Mouse (Mus musculus) liver, embryonic 16.5 days (tissue): Measurements from ENCODE around the gene Wwc2. TPM values are rescaled to one million over a fixed set of nuclear protein-coding genes. Genes with fewer than 3 reads are reported as not detected.

Experiments used
- ATAC-seq: fragments of 200-750 bp; cut with Nextera tagmentation; 2 replicates; pipeline ENCODE4 v1.8.0; 2017; ENCODE audit warnings: low read depth, mild to moderate bottlenecking, moderate number of reproducible peaks, moderate library complexity
- H3K27ac ChIP-seq: fragments of 300-500 bp; sonication (generic); 2 replicates; pipeline ENCODE4 v1.5.1; 2014; ENCODE audit warnings: mild to moderate bottlenecking, low read length
- H3K27me3 ChIP-seq: fragments of 300-500 bp; sonication (generic); 2 replicates; pipeline ENCODE4 v1.6.1; 2014; ENCODE audit warnings: low read depth, low read length, mixed read lengths; ENCODE audit not compliant: control insufficient read depth, insufficient read depth
- H3K36me3 ChIP-seq: fragments of 300-500 bp; sonication (generic); 2 replicates; pipeline ENCODE4 v1.6.1; 2014; ENCODE audit warnings: mild to moderate bottlenecking; ENCODE audit not compliant: control insufficient read depth, insufficient read depth
- H3K4me1 ChIP-seq: fragments of 300-500 bp; sonication (generic); 2 replicates; pipeline ENCODE4 v1.6.1; 2014; ENCODE audit warnings: low read depth, low read length, mixed read lengths; ENCODE audit not compliant: control insufficient read depth
- H3K4me2 ChIP-seq: fragments of 300-500 bp; sonication (generic); 2 replicates; pipeline ENCODE4 v1.6.1; 2014; ENCODE audit warnings: low read depth, low read length, mixed read lengths
- H3K4me3 ChIP-seq: fragments of 300-500 bp; sonication (generic); 2 replicates; pipeline ENCODE4 v1.5.1; 2014; ENCODE audit warnings: low read depth, mild to moderate bottlenecking, low read length
- H3K9ac ChIP-seq: fragments of 300-500 bp; sonication (generic); 2 replicates; pipeline ENCODE4 v1.6.1; 2014; ENCODE audit warnings: low read depth, low read length
- H3K9me3 ChIP-seq: fragments of 300-500 bp; sonication (generic); replicated peaks from 2 replicates; pipeline ENCODE4 v1.6.1; 2016; ENCODE audit warnings: low read length; ENCODE audit not compliant: control insufficient read depth
- WGBS: fragments of 180-500 bp; shearing (Covaris S2); extraction: QIAGEN DNeasy Blood & Tissue Kit; methylation state at CpG from one replicate; pipeline ENCODE4 v1.1.7; 2014; ENCODE audit not compliant: insufficient replicate concordance; 5-methylcytosine and 5-hydroxymethylcytosine counted together
- polyA plus RNA-seq: library from polyadenylated mRNA; unstranded; fragments of >200 nt; fragmentation: Nextera tagmentation; extraction: Ambion mirVana; gene quantifications from 2 replicates; pipeline ENCODE4 v1.2.1, GENCODE M21; 2015

Gene Wwc2
- polyA plus RNA-seq, 1 experiment from 2014 or later = 1.2 TPM

GRCm38 (mm10) chr8:47996126-47996525, 5.4 kb upstream of the Wwc2 start:
- Histone ChIP-seq H3K27ac (no peak overlapping the region), H3K4me2 (no peak overlapping the region), H3K4me1 (no peaks in the 10 kb centered on the region), H3K9ac (no peak overlapping the region), H3K27me3 (peaks cover 3% of the 10 kb centered on the region), H3K4me3 (no peak overlapping the region), H3K36me3 (no peaks in the 10 kb centered on the region), H3K9me3 (no peaks in the 10 kb centered on the region)
- 72% methylated on average over 3 of the region's 3 CpGs for WGBS
- no peak for ATAC-seq

DNA sequence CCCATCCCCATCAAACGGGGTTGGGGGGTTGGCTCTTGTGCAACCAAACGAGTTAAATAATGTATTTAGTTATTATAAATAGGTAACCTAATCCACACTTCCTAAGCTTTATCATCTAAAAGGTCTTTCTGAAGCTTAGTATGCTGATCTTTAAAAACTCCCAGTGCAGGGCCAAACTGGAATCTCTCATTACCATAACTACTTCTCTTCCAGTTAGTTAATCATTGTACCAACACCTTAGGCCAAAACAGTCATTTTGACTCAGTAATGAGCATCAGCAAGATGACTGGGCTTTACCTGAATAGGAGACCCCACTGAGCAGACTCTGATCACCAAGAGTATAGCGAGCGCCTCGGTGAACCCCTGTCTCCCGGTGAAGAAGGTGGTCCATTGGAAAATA, 4.7 kb upstream of the Wwc2 start:
- no peaks in the 10 kb centered on the region for H3K9me3 ChIP-seq
- no peak overlapping the region for H3K4me3 ChIP-seq
- H3K36me3 ChIP-seq = no peaks in the 10 kb centered on the region
- no peak overlapping the region for H3K4me2 ChIP-seq
- peaks cover 6% of the 10 kb centered on the region for H3K27me3 ChIP-seq
- no peak for ATAC-seq
- no peaks in the 10 kb centered on the region for H3K4me1 ChIP-seq
- no peak overlapping the region for H3K9ac ChIP-seq
- 66% methylated on average over 6 of the region's 6 CpGs for whole genome bisulfite sequencing
- H3K27ac ChIP-seq = no peak overlapping the region

DNA sequence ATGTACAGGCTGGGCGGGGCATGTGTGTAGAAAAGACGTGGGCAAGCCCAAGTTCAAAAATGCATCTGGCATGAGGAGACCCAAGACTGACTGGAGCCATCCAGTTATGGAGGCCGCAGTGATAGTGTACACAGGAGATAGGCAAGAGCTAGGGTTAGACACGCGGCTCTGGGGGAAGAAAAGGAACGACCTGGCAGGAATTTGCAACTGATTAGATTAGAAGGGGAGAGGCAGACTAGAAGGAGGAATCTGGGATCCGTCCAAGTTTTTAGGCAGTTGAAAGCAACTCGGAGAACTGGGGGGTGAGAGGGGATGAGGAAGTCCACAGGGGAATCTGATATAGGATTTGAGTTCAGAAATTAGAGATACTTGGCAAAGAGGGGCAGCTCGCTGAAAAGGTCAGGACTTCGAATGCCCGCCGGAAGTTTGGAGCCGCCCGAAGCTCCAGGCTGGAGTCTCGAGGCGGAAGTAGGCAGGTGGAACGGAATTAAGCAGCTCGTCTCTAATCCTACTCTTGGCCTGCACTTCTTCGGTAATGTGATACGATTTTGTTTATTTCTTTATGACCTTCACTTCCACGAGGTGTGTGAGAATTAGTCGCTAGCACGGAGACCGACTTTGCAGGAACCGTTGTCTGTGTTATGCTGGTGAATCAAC, 4.0 kb upstream of the Wwc2 start:
- H3K27ac ChIP-seq = no peak overlapping the region
- H3K36me3 ChIP-seq = no peaks in the 10 kb centered on the region
- 58% methylated on average over 25 of the region's 25 CpGs for WGBS
- H3K4me2 ChIP-seq = peak overlapping the region; percentile 24; the same call in 1 of the 2 replicates
- peaks cover 7% of the 10 kb centered on the region for H3K27me3 ChIP-seq
- ATAC-seq = no peak
- no peaks in the 10 kb centered on the region for H3K9me3 ChIP-seq
- no peaks in the 10 kb centered on the region for H3K4me1 ChIP-seq
- H3K4me3 ChIP-seq = no peak overlapping the region
- no peak overlapping the region for H3K9ac ChIP-seq

- peaks cover 10% of the 10 kb centered on the region for H3K27me3 ChIP-seq
- H3K9me3 ChIP-seq = no peaks in the 10 kb centered on the region
- H3K27ac ChIP-seq = peak overlapping the region; percentile 76
- peaks cover 3% of the 10 kb centered on the region; the same call in 1 of the 2 replicates for H3K4me1 ChIP-seq
- WGBS = under 1% methylated on average over 43 of the region's 45 CpGs
- peak overlapping the region; percentile 65 for H3K9ac ChIP-seq
- peak overlapping the region; percentile 77 for H3K4me2 ChIP-seq
- peak overlapping the region; percentile 69 for H3K4me3 ChIP-seq
- peak; percentile 91 for ATAC-seq
- H3K36me3 ChIP-seq = no peaks in the 10 kb centered on the region
These were observed 345 bp downstream of the Wwc2 start for GRCm38 (mm10) chr8:47990386-47990772.

- WGBS = under 1% methylated on average over 60 of the region's 66 CpGs
- peaks cover 3% of the 10 kb centered on the region; the same call in 1 of the 2 replicates for H3K4me1 ChIP-seq
- peak overlapping the region; percentile 77 for H3K4me2 ChIP-seq
- no peaks in the 10 kb centered on the region for H3K36me3 ChIP-seq
- H3K27ac ChIP-seq = peak overlapping the region; percentile 43; the same call in 1 of the 2 replicates
- peak overlapping the region; percentile 65 for H3K9ac ChIP-seq
- peak overlapping the region; percentile 69 for H3K4me3 ChIP-seq
- H3K27me3 ChIP-seq = peaks cover 10% of the 10 kb centered on the region
- no peak; the same call in 1 of the 2 replicates for ATAC-seq
- H3K9me3 ChIP-seq = no peaks in the 10 kb centered on the region
These were observed 904 bp downstream of the Wwc2 start for GRCm38 (mm10) chr8:47989655-47990385.

GRCm38 (mm10) chr8:47989211-47989610, 1.5 kb downstream of the Wwc2 start:
- peak overlapping the region; percentile 65 for H3K9ac ChIP-seq
- H3K9me3 ChIP-seq = no peaks in the 10 kb centered on the region
- H3K4me1 ChIP-seq = peaks cover 3% of the 10 kb centered on the region; the same call in 1 of the 2 replicates

GRCm38 (mm10) chr8:47988111-47988510, 2.6 kb downstream of the Wwc2 start:
- Histone ChIP-seq H3K9me3 (no peaks in the 10 kb centered on the region), H3K27ac (no peak overlapping the region), H3K4me3 (no peak overlapping the region), H3K9ac (no peak overlapping the region), H3K4me2 (no peak overlapping the region), H3K4me1 (peaks cover 3% of the 10 kb centered on the region; the same call in 1 of the 2 replicates), H3K36me3 (no peaks in the 10 kb centered on the region), H3K27me3 (peaks cover 10% of the 10 kb centered on the region)
- ATAC-seq = no peak
- 70% methylated on average over 15 of the region's 15 CpGs for WGBS

More at GRCm38 (mm10) chr8:47989211-47989610, 1.5 kb downstream of the Wwc2 start:
- H3K36me3 ChIP-seq = no peaks in the 10 kb centered on the region
- H3K4me2 ChIP-seq = peak overlapping the region; percentile 77
- WGBS = 27% methylated on average over 8 of the region's 8 CpGs
- H3K4me3 ChIP-seq = peak overlapping the region; percentile 69
- ATAC-seq = no peak
- H3K27me3 ChIP-seq = peaks cover 10% of the 10 kb centered on the region
- no peak overlapping the region for H3K27ac ChIP-seq

DNA sequence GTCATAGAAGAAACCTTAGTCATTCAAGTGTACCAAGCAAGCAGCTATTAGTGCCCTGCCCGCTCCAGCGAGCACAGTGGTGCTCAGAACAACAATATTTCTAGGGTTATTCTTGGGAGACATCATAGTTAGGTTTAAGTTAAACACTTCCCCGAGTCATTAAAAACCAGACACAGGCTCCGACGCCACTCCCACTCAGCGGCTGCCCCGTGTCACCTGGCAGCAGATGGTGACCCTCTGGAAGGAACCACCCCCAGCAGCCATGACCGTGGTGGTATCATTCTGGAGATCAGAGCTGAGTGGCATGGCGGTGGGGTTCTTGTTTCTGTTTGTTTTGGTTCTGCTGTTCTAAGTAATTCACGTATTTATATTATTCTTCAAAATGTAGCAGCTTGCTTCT, 5.1 kb downstream of the Wwc2 start:
- Histone ChIP-seq H3K4me1 (peaks cover 3% of the 10 kb centered on the region; the same call in 1 of the 2 replicates), H3K4me3 (no peak overlapping the region), H3K9ac (no peak overlapping the region), H3K36me3 (no peaks in the 10 kb centered on the region), H3K9me3 (no peaks in the 10 kb centered on the region), H3K27ac (no peak overlapping the region), H3K4me2 (no peak overlapping the region), H3K27me3 (peaks cover 4% of the 10 kb centered on the region)
- WGBS = 53% methylated on average over 10 of the region's 10 CpGs
- no peak for ATAC-seq

- H3K9ac ChIP-seq = no peak overlapping the region
- no peaks in the 10 kb centered on the region for H3K9me3 ChIP-seq
- ATAC-seq = no peak
- no peak overlapping the region for H3K4me2 ChIP-seq
- peaks cover 4% of the 10 kb centered on the region for H3K27me3 ChIP-seq
- H3K27ac ChIP-seq = no peak overlapping the region
- H3K36me3 ChIP-seq = no peaks in the 10 kb centered on the region
- no peak overlapping the region for H3K4me3 ChIP-seq
- H3K4me1 ChIP-seq = peaks cover 3% of the 10 kb centered on the region; the same call in 1 of the 2 replicates
These were observed 5.5 kb downstream of the Wwc2 start for GRCm38 (mm10) chr8:47985243-47985642.
